Mouse (Mus musculus) adrenal gland (tissue): ENCODE results near the gene Ccnb1.

Experiments
- intact Hi-C: fragments of 180-260 bp; cut with DNase I; formaldehyde crosslinking; loops from one replicate; pipeline ENCODE4 v1.15.1; 2025
- long read RNA-seq, 2 experiments: library from polyadenylated mRNA; unstranded; transcript quantifications; one replicate each; pipeline ENCODE4 v2.0.0; 2020; ENCODE audit warnings: borderline replicate concordance in 1 of 2; ENCODE audit not compliant: insufficient replicate concordance in 1 of 2

Gene Ccnb1
- long read RNA-seq, experiment 1, transcript Ccnb1-201 (9 exons, 2,489 nt), result major isoform, 5 of 5 reads
- long read RNA-seq, experiment 1, partial matches to known transcripts, result 0 of 5 reads
- long read RNA-seq, experiment 1, other reads (novel, unspliced or antisense), result 0 of 5 reads
- long read RNA-seq, experiment 2, partial matches to known transcripts, result 0 of 4 reads
- long read RNA-seq, experiment 2, other reads (novel, unspliced or antisense), result 0 of 4 reads

- intact Hi-C loops, result loop anchor here (10.0 kb wide), 1 partner anchor 62 kb away; no protein-coding TSS in a partner anchor
Observed at GRCm38 (mm10) chr13:100786414-100786867, at the start of gene Ccnb1. Gene Ccnb1, minus strand, starts transcription at chr13:100786570.

- intact Hi-C loops, result no loop called here
Observed at GRCm38 (mm10) chr13:100834777-100835176, 48.4 kb upstream of the Ccnb1 start.

DNA sequence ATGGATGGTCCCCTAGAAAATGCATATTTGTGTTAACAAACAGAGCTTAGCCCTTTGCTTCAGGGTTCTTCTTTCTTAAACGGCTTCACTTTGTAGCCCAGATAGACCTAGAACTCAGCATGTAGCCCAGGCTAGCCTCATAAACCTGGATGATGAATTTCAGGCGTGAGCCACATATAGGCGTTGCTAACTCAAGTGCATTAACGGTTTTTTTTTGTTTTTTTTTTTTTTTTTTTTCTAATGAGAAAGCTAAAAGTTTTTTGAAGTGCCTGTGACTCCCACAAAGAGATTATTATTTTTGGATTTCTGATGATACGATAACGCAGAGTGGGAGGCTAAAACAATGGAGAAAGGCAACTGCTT, 47.3 kb upstream of the Ccnb1 start:
- intact Hi-C loops, result no loop called here

GRCm38 (mm10) chr13:100832741-100833639, 46.6 kb upstream of the Ccnb1 start, which contains the start of gene Slc30a5:
Gene Slc30a5, minus strand, starts transcription at chr13:100833427.
- intact Hi-C loops, result no loop called here

- intact Hi-C loops, result no loop called here
Observed at GRCm38 (mm10) chr13:100832188-100832587, 45.8 kb upstream of the Ccnb1 start.

GRCm38 (mm10) chr13:100831123-100831522, 44.8 kb upstream of the Ccnb1 start:
- intact Hi-C loops, result no loop called here

- intact Hi-C loops, result no loop called here
Observed at GRCm38 (mm10) chr13:100825627-100826410, 39.4 kb upstream of the Ccnb1 start.

DNA sequence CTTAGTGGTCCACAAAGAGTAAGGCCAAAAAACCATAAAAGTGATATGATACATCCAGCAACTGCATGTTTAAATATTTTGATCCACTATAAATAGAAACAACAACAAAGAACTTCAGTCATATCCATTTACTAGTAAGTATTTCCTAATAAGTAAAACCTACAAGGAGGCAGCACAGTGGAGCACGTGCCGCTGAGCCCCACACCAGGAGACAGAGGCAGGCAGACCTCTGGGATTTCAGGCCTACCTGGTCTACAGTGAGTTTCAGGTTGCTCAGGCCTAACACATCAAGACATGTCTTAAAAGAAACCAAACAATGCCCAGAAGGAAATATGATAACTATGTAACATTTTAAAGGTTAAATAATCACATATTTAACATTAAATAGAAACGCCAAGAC, 38.5 kb upstream of the Ccnb1 start:
- intact Hi-C loops, result no loop called here

DNA sequence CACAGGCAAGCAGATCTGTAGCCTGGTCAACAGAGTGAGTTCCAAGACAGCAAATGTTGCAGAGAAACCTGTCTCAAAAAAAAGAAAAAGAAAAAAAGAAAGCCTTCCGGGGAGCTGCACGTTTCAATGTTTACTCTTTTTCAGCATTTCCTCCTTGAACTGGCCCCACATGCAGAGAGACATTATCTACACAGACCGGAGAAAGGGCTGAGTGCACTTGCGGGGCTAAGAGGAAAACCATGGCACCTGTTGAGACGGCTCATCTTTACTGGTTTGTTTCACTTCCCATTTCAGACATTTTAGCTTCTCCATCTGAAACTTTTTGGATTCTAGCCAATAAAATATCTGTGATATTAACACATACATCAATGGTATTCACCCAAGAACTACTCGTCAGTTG, 37.9 kb upstream of the Ccnb1 start:
- intact Hi-C loops, result no loop called here

- intact Hi-C loops, result no loop called here
Observed at GRCm38 (mm10) chr13:100823863-100824262, 37.5 kb upstream of the Ccnb1 start.

DNA sequence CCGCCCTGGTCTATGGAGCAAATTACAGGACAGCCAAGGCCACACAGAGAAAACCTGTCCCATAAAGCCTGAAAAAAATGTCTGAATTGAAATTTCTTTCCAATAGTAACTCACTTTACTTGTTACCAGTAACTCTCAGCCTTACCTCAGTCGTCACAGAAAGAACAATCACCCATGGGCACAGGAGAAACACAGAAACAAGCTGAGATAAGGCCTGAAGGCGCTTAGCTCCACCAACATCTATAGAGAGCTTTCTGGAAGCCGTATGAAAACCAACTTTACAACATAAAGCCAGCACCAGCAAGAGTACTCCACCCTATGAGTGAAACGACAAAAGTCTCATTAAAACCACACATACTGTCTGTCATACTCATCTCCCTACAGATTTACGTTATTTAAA, 28.1 kb upstream of the Ccnb1 start:
- intact Hi-C loops, result no loop called here

- intact Hi-C loops, result no loop called here
Observed at GRCm38 (mm10) chr13:100805776-100806175, 19.4 kb upstream of the Ccnb1 start.

DNA sequence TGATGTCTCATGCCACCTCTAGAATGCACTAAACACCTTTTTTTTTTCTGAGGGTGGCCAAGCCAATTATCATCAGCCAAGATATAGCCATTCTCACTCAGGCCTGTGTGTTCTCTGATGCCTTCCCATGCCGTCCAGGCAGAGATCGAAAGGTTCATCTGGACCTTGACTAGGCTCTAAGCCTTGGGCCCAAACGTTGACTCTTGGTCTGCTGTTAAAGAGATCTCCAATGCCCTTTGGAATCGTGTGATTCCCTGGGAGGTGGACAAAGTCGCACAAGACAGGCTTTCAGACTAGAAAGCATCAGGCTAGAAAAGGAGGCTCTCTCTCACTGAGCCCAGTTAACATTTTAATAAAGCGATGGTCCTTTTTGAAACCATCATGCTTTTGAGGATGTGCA, 10.8 kb upstream of the Ccnb1 start:
- intact Hi-C loops, result no loop called here

GRCm38 (mm10) chr13:100789083-100789482, 2.7 kb upstream of the Ccnb1 start:
- intact Hi-C loops, result loop anchor here (10.0 kb wide), 1 partner anchor 64 kb away; no protein-coding TSS in a partner anchor

DNA sequence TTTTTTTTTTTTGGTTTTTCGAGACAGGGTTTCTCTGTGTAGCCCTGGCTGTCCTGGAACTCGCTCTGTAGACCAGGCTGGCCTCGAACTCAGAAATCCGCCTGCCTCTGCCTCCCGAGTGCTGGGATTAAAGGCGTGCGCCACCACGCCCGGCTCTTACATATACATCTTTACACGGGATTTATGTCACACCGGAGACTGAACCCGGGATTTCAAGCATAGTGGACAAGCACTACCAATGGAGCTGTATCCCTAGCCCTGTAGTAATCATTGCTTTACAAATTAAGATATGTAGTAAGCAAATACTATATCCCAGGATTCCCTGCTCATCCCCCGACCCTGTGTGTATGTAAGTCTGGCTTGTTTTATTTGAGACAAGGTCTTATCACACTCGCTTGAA, 1.7 kb upstream of the Ccnb1 start:
- intact Hi-C loops, result loop anchor here (10.0 kb wide), 1 partner anchor 63 kb away; no protein-coding TSS in a partner anchor

GRCm38 (mm10) chr13:100787316-100788010, 1.1 kb upstream of the Ccnb1 start:
- intact Hi-C loops, result loop anchor here (10.0 kb wide), 1 partner anchor 63 kb away; no protein-coding TSS in a partner anchor

GRCm38 (mm10) chr13:100785806-100786413, 460 bp downstream of the Ccnb1 start:
- intact Hi-C loops, result loop anchor here (10.0 kb wide), 1 partner anchor 61 kb away; no protein-coding TSS in a partner anchor

DNA sequence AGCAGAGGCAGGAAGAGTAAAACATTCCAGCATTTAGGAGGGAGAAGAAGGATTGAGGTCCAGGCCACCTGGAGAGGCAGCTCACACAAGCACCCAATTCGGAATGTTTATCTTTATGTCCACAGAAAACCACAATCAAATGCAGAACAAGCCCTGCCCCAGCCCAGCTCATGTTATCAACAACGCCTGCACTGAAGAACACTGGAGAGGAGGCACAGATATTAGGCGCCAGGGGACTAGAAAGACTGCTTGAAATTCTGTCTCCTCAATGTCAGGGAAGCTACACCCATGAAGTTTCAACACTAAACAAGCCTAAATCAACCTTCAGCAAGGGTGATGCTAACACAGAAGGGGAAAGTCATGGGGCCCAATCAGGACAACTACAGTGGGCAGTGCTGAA, 8.9 kb downstream of the Ccnb1 start:
- intact Hi-C loops, result no loop called here

- intact Hi-C loops, result no loop called here
Observed at GRCm38 (mm10) chr13:100776710-100777109, 9.7 kb downstream of the Ccnb1 start.

- intact Hi-C loops, result no loop called here
Observed at GRCm38 (mm10) chr13:100776056-100776419, 10.3 kb downstream of the Ccnb1 start.
